Mouse (Mus musculus) right cerebral cortex, adult 18-20 months (tissue): ENCODE results near the gene A230072I06Rik.

Experiments used
- DNase-seq: peaks from one replicate; pipeline ENCODE4 v3.0.0; 2022; ENCODE audit warnings: mixed read lengths

The A230072I06Rik gene

DNA sequence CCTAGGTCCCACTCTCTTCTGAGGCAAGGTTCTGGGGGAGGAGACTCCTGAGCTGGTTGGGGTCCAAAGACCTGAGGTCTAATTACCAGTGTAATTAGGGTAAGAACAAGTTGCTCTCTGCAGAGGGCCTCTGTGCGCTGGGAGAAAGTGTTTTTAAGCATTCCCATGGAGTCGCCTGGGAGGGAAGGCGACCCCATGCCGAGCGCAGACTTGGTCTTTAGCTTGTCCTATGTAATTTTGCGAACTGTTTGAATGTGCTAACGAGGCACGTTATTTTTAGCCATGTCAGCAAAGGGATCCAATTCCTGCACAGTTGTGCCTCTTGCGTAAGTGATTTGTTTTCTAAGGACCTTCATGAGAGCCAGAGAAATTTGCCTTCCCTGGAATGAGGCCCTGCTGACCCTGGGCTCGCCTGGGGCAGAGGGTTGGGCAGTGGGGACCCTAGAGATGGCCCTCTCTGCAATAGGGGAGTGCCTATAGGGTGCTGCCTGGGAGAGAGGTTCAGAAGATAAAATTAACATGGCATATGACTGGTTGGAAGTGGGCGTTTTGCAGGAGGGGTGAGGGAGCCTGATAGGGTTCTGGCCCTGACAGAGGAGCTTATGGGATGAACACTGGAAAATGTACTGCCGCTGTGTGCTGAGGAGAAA is at the start of gene A230072I06Rik:
A230072I06Rik (plus strand) TSS at position 157 of the 650 bp plus-strand sequence.
- DNase-seq: peak; percentile 33

DNA sequence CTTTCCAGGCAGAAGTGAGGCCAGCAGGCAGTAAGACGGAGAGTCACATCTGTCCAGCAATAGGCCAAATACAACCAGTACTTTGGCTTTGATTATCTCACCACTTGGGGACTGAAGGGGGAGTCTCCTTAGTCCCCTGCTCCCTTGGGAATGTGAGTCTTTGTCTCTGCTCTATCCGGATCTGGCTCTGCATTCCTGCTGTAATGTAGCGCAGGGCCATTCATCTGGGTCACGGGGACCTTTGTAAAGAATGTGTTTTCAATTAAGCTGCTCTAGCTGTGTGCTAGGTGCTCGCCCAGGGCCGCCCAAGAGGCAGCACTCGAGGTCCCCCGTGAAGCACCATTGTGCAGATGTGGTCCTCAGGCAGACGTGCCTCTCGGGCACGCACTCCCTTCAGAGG is 44.6 kb upstream of the A230072I06Rik start:
- DNase-seq: no peak

DNA sequence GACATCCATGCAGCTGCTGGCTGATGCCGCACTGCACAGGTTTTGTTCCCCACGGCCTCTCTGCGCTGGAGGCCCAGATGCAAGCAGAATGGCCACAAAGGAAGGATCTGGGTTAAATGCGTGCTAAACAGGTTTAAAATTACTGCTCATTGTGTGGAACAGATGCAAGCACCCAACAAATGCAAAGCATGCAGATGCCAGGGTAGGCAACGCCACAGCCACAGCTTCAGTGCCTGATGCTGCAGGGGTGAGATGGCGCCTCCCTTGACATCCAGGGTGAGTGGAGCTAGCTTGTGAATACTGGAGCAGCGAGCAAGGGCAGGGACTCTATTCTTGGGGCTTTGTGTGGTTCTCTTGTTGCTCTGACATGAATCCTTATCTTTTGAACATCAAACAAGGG is 39.8 kb upstream of the A230072I06Rik start:
- no peak for DNase-seq

DNA sequence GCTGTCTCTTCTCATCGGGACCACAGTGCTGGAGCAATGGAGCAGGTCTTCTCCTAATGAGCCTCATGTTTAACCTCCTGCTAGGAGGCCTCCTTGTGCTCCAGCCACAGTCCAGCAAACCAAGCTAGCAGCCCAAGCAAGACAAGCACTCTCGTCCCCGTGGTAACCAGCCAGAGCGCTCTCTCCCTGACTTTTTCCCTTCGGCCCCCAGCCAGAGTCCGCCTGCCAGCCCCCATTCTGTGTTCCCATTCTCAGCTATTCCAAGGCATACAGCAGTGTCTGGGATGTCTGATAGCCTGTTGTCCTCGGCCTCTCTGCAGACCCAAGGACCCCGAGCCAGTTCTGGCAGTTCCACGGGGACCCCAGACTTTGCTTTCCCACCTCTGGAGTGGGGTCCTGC is 38.5 kb upstream of the A230072I06Rik start:
- DNase-seq: no peak

- DNase-seq: no peak
These were observed 34.9 kb upstream of the A230072I06Rik start for GRCm38 (mm10) chr8:12243746-12244145.

- no peak for DNase-seq
These were observed 18.7 kb upstream of the A230072I06Rik start for GRCm38 (mm10) chr8:12259890-12260289.

- DNase-seq: no peak
These were observed 18.1 kb upstream of the A230072I06Rik start for GRCm38 (mm10) chr8:12260476-12261029.

GRCm38 (mm10) chr8:12261556-12261955 is 17.1 kb upstream of the A230072I06Rik start:
- no peak for DNase-seq

GRCm38 (mm10) chr8:12264996-12265395 is 13.6 kb upstream of the A230072I06Rik start:
- no peak for DNase-seq

DNA sequence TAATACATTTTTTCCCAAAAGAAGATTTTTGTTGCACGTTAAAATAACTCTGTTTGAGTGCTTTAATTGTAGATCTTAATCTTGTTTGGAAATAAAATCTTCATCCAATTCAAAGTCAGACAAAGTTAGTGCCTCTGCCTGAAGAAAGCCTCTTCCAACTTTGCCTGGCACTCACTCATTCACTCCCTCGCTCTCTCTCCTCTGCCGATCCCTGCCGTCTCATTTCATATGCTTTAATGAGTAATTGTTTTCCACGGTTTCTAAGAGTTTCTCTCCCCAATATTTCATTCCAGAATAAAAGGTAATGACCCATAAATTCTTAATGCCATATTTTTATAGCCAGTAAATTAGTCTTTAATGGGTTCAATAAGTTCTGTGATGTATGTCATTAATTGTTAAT is 10.8 kb upstream of the A230072I06Rik start:
- no peak for DNase-seq

DNA sequence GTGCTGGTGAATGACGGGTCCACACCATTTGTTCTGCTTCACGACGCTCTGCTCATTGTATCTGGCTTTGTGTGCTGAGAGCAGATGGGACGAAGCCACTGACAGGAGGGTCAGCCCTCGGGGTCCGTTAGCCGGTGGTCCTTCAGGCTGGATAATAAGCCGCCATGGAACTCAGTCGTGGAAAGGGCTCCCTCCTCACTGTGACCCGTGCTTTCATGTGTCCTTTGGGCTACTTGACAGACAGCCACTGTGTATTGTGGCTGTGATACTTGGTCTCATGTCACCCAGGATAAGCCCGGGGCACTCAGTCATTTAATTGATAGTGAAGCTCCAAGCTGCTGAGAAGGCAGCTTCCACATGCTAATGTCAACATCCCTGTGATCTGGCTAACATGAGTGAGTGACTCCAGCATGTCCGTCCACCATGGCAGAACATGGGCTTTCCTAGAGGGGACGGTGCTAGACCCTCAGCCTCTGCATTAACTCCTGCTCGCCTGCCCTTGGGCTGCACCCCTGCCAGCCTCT is 10.3 kb upstream of the A230072I06Rik start:
- DNase-seq: no peak

- peak; percentile 9 for DNase-seq
These were observed 1.0 kb downstream of the A230072I06Rik start for GRCm38 (mm10) chr8:12279482-12280192.

DNA sequence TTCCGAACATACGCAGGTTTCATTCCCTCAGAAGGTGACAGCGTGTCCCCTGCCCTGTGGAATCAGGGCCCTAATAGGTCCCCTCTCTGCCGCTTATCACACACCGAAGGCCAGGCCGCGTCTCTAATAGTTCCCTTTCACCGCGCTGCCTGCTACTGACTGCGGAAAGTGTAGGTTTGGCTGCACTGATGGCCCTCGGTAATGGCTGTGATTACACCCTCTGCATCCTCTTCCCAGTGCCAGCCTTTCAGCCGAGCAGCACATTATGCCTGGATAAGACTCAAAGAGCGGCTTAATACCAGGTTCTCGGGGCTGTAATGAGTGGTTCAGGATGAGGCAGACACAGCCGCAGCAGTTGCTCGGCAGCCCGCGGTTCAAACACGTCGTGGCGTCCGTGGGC is 3.5 kb downstream of the A230072I06Rik start:
- DNase-seq: no peak

GRCm38 (mm10) chr8:12290551-12290950 is 11.9 kb downstream of the A230072I06Rik start:
- no peak for DNase-seq

GRCm38 (mm10) chr8:12298326-12298950 is 19.8 kb downstream of the A230072I06Rik start:
- DNase-seq: peak; percentile 28

DNA sequence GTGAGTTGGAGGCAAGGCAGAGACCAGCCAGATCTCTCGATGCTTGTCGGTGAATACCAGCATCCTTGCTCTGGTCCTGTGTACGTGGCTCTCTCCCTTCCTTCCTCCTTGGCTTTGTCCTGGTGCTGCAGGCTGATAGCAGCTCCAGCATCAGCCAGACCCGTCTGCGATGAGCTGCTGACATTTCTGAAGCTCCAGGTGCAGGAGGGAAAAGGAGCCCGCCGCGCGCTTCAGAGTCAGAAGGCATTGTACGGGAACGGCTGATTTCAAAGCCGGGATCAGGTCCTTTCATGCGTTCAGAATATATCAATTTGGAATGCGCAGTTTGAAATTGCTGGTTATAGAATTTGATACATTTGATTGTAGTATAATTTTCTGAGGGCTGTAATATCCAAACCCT is 23.4 kb downstream of the A230072I06Rik start:
- DNase-seq: no peak

DNA sequence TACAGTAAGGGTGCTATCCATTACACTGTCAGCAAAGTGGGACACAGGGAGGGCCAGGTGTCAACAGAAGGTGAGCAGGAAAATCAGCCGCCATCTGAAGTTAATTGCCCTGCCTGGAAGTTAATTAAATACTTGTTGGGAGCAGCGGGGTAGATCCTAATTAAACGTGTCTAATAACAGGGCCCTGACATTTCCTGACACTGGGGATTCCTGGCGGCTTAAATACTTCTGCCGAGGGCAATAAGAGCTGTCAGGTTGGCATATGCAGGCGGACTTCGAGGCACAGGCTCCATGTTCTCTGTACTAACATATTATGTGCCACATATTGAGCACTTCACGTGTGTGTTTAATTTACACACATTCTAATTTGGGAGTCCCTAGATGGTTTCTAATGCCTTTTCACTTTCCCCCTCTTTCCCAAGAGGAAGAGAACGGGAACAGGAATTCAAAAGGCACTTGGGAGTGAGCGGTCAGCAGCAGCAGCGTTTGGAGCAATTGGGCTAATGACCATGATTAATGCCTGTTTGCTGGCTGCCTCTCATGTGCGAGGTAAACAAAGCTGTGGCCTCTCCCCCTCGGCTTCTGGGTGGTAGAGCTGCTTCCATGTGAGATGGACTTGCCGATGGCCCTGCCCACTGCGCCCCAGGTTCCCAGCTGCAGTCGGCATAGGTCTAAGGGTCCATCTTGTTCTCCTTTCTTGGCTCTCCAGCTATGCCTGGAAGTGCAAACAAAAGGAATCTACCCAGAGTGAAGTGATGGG is 34.5 kb downstream of the A230072I06Rik start:
- DNase-seq: no peak

GRCm38 (mm10) chr8:12314258-12314657 is 35.6 kb downstream of the A230072I06Rik start:
- no peak for DNase-seq

DNA sequence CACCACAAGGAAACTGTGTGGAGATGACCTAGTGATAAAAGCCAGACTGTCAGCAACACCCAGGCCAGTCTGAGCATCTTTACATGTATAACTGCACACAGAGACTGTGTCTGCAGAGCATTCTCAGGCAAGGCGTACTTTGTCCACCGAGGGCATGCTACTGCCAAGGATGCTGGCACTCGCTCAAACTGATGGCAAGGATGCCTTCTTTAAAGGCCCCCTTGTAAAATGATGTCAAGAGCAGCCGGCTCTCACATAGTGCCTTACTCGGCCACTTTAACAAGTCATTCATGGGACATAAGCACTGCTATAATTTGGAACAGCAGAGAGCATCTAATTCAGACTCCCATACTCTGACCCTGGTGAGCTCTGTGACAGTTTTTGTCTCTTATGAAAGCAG is 36.6 kb downstream of the A230072I06Rik start:
- DNase-seq: no peak

- DNase-seq: peak; percentile 47
These were observed 41.3 kb downstream of the A230072I06Rik start for GRCm38 (mm10) chr8:12319755-12320455.

DNA sequence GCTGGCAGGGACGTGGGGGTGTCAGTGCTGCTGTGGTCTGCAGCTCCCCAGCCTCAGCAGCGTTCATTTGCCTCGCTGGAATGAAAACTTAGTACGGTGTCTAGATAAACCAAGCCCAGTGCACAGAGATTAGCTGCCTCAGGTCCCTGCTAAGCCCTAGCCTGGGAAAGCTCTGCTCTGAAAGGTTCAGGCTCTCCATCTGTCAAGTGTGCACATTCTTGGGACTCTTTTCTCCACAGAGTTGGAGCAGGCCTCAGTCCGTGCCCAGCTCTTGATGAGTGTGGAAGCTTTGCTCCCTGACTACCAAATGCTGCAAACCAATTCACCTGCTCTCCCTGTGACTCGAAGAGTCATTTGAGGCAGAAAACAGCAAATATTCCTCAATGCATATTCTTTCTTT is 43.5 kb downstream of the A230072I06Rik start:
- DNase-seq: no peak

- no peak for DNase-seq
These were observed 44.6 kb downstream of the A230072I06Rik start for GRCm38 (mm10) chr8:12323238-12323637.
